ENCODE assay signal across 9 mouse cellular contexts in genomic region chr13:64273352-64273751, GRCm38 (mm10). TPM values are rescaled to one million over a fixed set of nuclear protein-coding genes. Genes with fewer than 3 reads are reported as not detected.
A peak's percentile ranks its signal among the peaks of the same experiment; 100 is the strongest.
DNase-seq lines count a peak whose midpoint lies in the region; ATAC-seq and TF ChIP-seq lines count a peak whose summit lies in the region.
"Had no signal": no experiment of that assay in that cellular context is flagged by ENCODE, and none has a peak within 500 bp of the region (broad histone marks: within the 10 kb centered on the region; RNA-seq: fewer than 3 reads in every experiment).

No protein-coding gene starts in this region.

- H3K9ac ChIP-seq in liver, embryonic 11.5 days (ENCODE audit: low read depth, low read length), result no peak overlapping the region
- H3K9ac ChIP-seq in liver, postnatal 0 days (replicated peaks), result no peak overlapping the region
- H3K9ac ChIP-seq in forebrain, embryonic 13.5 days, result no peak overlapping the region
- no peak overlapping the region for H3K9ac ChIP-seq in limb, embryonic 11.5 days (ENCODE audit: low read length)
- H3K9ac ChIP-seq in neural tube, embryonic 14.5 days (replicated peaks; ENCODE audit: low read depth, low read length), result no peak overlapping the region

- no peaks in the 10 kb centered on the region for H3K9me3 ChIP-seq in liver, embryonic 11.5 days (ENCODE audit: control insufficient read depth, low read length)
- H3K9me3 ChIP-seq in liver, postnatal 0 days (ENCODE audit: low read length), result no peaks in the 10 kb centered on the region
- no peaks in the 10 kb centered on the region for H3K9me3 ChIP-seq in forebrain, embryonic 13.5 days (replicated peaks)
- H3K9me3 ChIP-seq in limb, embryonic 11.5 days (ENCODE audit: control insufficient read depth, low read length), result no peaks in the 10 kb centered on the region
- H3K9me3 ChIP-seq in neural tube, embryonic 14.5 days (ENCODE audit: control insufficient read depth, low read length), result no peaks in the 10 kb centered on the region

- no peak for DNase-seq in liver, embryonic 11.5 days (ENCODE audit: low spot score)
- no peak for DNase-seq in liver, postnatal 0 days
- DNase-seq in limb, embryonic 11.5 days (ENCODE audit: low spot score), result no peak
- DNase-seq in frontal cortex, postnatal 36 days (ENCODE audit: low spot score in 2 of 2), result no peak
- DNase-seq in urinary bladder, postnatal 10 days (ENCODE audit: low spot score), result no peak
- DNase-seq in left cerebral cortex, adult 9 months (ENCODE audit: low spot score in 2 of 2), result no peak
- DNase-seq: adrenal gland, adult 8-10 months had no signal

- no peak for TF ChIP-seq EP300 in liver, postnatal 0 days (IDR thresholded peaks at IDR 0.05; ENCODE audit: low read depth)

- H3K4me2 ChIP-seq in liver, embryonic 11.5 days, result peak overlapping the region; percentile 99
- H3K4me2 ChIP-seq in liver, postnatal 0 days (ENCODE audit: low read depth, low read length), result no peak overlapping the region; the same call in 1 of the 2 replicates
- peak overlapping the region; percentile 98 for H3K4me2 ChIP-seq in forebrain, embryonic 13.5 days
- H3K4me2 ChIP-seq in limb, embryonic 11.5 days (ENCODE audit: low read depth, severe bottlenecking), result peak overlapping the region; percentile 98; the same call in 1 of the 2 replicates
- peak overlapping the region; percentile 100; the same call in 1 of the 2 replicates for H3K4me2 ChIP-seq in neural tube, embryonic 14.5 days (ENCODE audit: low read depth, low read length)

- H3K27ac ChIP-seq in liver, embryonic 11.5 days (ENCODE audit: low read depth, low read length), result no peak overlapping the region
- H3K27ac ChIP-seq in liver, postnatal 0 days (ENCODE audit: low read depth), result no peak overlapping the region
- H3K27ac ChIP-seq in forebrain, embryonic 13.5 days, result no peak overlapping the region
- H3K27ac ChIP-seq in limb, embryonic 11.5 days (replicated peaks; ENCODE audit: low read depth, low read length), result no peak overlapping the region
- H3K27ac ChIP-seq in neural tube, embryonic 14.5 days (ENCODE audit: low read depth, low read length), result no peak overlapping the region

- 0 out of 2 replicates have a peak, but pooled peaks cover 2% of the 10 kb centered on the region for H3K27me3 ChIP-seq in liver, embryonic 11.5 days (replicated peaks; ENCODE audit: control insufficient read depth, insufficient read depth, low read length)
- peaks cover 23% of the 10 kb centered on the region for H3K27me3 ChIP-seq in liver, postnatal 0 days (ENCODE audit: insufficient read depth, low read length)
- peaks cover 27% of the 10 kb centered on the region for H3K27me3 ChIP-seq in forebrain, embryonic 13.5 days
- no peaks in the 10 kb centered on the region for H3K27me3 ChIP-seq in limb, embryonic 11.5 days (ENCODE audit: control insufficient read depth, insufficient read depth, low read length)
- peaks cover 9% of the 10 kb centered on the region for H3K27me3 ChIP-seq in neural tube, embryonic 14.5 days (ENCODE audit: control insufficient read depth, insufficient read depth, low read length)

- no peak for TF ChIP-seq CTCF in liver, postnatal 0 days (IDR thresholded peaks at IDR 0.05; ENCODE audit: low read depth)

- H3K4me3 ChIP-seq in liver, embryonic 11.5 days (ENCODE audit: low read depth, low read length), result no peak overlapping the region
- no peak overlapping the region for H3K4me3 ChIP-seq in liver, postnatal 0 days (ENCODE audit: low read depth, low read length)
- H3K4me3 ChIP-seq in forebrain, embryonic 13.5 days, result 0 out of 2 replicates have a peak overlapping the region, but pooled peaks have one; percentile 81
- H3K4me3 ChIP-seq in limb, embryonic 11.5 days (ENCODE audit: low read depth, low read length), result peak overlapping the region; percentile 78
- H3K4me3 ChIP-seq in neural tube, embryonic 14.5 days (ENCODE audit: low read depth, low read length), result peak overlapping the region; percentile 78; the same call in 1 of the 2 replicates

- no peak for ATAC-seq in liver, embryonic 11.5 days (replicated peaks; ENCODE audit: low FRiP score)
- no peak for ATAC-seq in liver, postnatal 0 days
- ATAC-seq in forebrain, embryonic 13.5 days, result no peak
- ATAC-seq in limb, embryonic 11.5 days (ENCODE audit: insufficient number of reproducible peaks, low FRiP score, low TSS enrichment, low read depth), result no peak
- no peak for ATAC-seq in neural tube, embryonic 14.5 days (ENCODE audit: low read depth)

- WGBS in liver, embryonic 11.5 days, result 45% methylated on average over 8 of the region's 8 CpGs
- WGBS in liver, postnatal 0 days (ENCODE audit: insufficient replicate concordance), result 33% methylated on average over 8 of the region's 8 CpGs
- WGBS in forebrain, embryonic 13.5 days, result 52% methylated on average over 8 of the region's 8 CpGs
- 43% methylated on average over 8 of the region's 8 CpGs for WGBS in limb, embryonic 11.5 days
- WGBS in neural tube, embryonic 14.5 days, result 61% methylated on average over 8 of the region's 8 CpGs

- no peaks in the 10 kb centered on the region for H3K36me3 ChIP-seq in liver, embryonic 11.5 days (ENCODE audit: control insufficient read depth, insufficient read depth, low read length)
- H3K36me3 ChIP-seq in liver, postnatal 0 days (replicated peaks; ENCODE audit: insufficient read depth, low read length), result no peaks in the 10 kb centered on the region
- H3K36me3 ChIP-seq in forebrain, embryonic 13.5 days (ENCODE audit: poor library complexity, severe bottlenecking), result no peaks in the 10 kb centered on the region
- H3K36me3 ChIP-seq in limb, embryonic 11.5 days (ENCODE audit: control insufficient read depth, insufficient read depth, low read length), result no peaks in the 10 kb centered on the region
- no peaks in the 10 kb centered on the region for H3K36me3 ChIP-seq in neural tube, embryonic 14.5 days (ENCODE audit: control insufficient read depth, insufficient read depth, low read length)

- H3K4me1 ChIP-seq in liver, embryonic 11.5 days (replicated peaks; ENCODE audit: control insufficient read depth, insufficient read depth, low read length), result peaks cover 13% of the 10 kb centered on the region; the same call in 1 of the 2 replicates
- H3K4me1 ChIP-seq in liver, postnatal 0 days (ENCODE audit: insufficient read depth), result peaks cover 21% of the 10 kb centered on the region
- peaks cover 16% of the 10 kb centered on the region for H3K4me1 ChIP-seq in forebrain, embryonic 13.5 days
- H3K4me1 ChIP-seq in limb, embryonic 11.5 days (ENCODE audit: control insufficient read depth, insufficient read depth, low read length), result 0 out of 2 replicates have a peak, but pooled peaks cover 2% of the 10 kb centered on the region
- H3K4me1 ChIP-seq in neural tube, embryonic 14.5 days (ENCODE audit: control insufficient read depth, insufficient read depth, low read length), result 0 out of 2 replicates have a peak, but pooled peaks cover 6% of the 10 kb centered on the region

RNA-seq across cellular contexts. Expression of gene Cdc14b, which starts 1.7 kb away (rescaled TPM):
- polyA plus RNA-seq in liver, embryonic 11.5 days (2014; fragmentation: Nextera tagmentation; extraction: Ambion mirVana), result 16.6 and 17.5 TPM in 2 replicates
- 4.5 and 5.3 TPM in 2 replicates for polyA plus RNA-seq in liver, postnatal 0 days (2015; fragmentation: Nextera tagmentation; extraction: Ambion mirVana)
- polyA plus RNA-seq in forebrain, embryonic 13.5 days (2015; fragmentation: Nextera tagmentation; extraction: Ambion mirVana), result 3.8 and 5.5 TPM in 2 replicates
- 39.9 and 41.0 TPM in 2 replicates for polyA plus RNA-seq in limb, embryonic 11.5 days (2014; fragmentation: Nextera tagmentation; extraction: Ambion mirVana)
- polyA plus RNA-seq in neural tube, embryonic 14.5 days (2014; fragmentation: Nextera tagmentation; extraction: Ambion mirVana), result 3.5 and 4.0 TPM in 2 replicates

RNA-seq across cellular contexts. Expression of gene Aaed1, which starts 39.2 kb away (rescaled TPM):
- polyA plus RNA-seq in liver, embryonic 11.5 days (2014; fragmentation: Nextera tagmentation; extraction: Ambion mirVana), result 43.0 and 45.5 TPM in 2 replicates
- 37.8 and 39.3 TPM in 2 replicates for polyA plus RNA-seq in liver, postnatal 0 days (2015; fragmentation: Nextera tagmentation; extraction: Ambion mirVana)
- polyA plus RNA-seq in forebrain, embryonic 13.5 days (2015; fragmentation: Nextera tagmentation; extraction: Ambion mirVana), result 10.1 and 12.3 TPM in 2 replicates
- polyA plus RNA-seq in limb, embryonic 11.5 days (2014; fragmentation: Nextera tagmentation; extraction: Ambion mirVana), result 33.1 and 34.0 TPM in 2 replicates
- 11.8 and 15.0 TPM in 2 replicates for polyA plus RNA-seq in neural tube, embryonic 14.5 days (2014; fragmentation: Nextera tagmentation; extraction: Ambion mirVana)

Comparison
In these comparisons a context has a peak if more than half of its experiments do, and no peak if none do; other contexts are left out.
1. H3K4me3 ChIP-seq: peak in forebrain, embryonic 13.5 days (single experiment), limb, embryonic 11.5 days (single experiment) and neural tube, embryonic 14.5 days (single experiment); none in liver, embryonic 11.5 days (single experiment) and liver, postnatal 0 days (single experiment).